In the genomic region with DNA sequence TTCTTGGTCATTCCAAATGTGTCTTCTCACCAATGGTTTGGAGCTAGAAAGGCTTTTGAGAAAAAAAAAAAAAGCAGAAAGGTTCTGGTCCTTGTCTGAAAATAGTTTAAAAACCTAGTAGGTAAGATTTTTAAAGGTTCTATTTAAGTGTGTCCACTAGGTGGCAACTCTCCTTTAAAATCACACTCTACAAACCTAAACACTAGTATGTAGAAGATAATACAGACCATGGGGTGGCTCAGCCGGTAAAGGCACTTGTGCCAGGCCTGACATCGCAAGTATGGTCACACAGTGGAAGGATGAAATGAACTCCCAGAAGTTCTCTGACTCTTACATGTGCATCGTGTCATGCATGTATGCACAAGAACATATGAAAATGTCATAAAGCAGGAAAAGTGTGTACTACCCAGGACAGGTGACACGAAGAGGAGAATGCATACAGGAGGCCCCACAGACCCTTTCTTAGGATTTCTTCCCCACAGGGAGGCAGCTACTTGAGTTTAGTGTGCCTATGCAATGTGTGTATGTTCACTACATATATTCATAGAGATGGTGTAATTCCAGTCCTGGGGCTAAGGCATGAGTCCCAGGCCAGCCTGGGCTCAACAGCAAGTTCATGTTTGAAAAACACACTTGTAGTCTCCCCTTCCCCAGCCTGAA, we compare ENCODE assay signal across 10 mouse cellular contexts. TPM values are rescaled to one million over a fixed set of nuclear protein-coding genes. Genes with fewer than 3 reads are reported as not detected.
DNase-seq lines count a peak whose midpoint lies in the region; ATAC-seq and TF ChIP-seq lines count a peak whose summit lies in the region.
"Had no signal": no experiment of that assay in that cellular context is flagged by ENCODE, and none has a peak within 500 bp of the region (broad histone marks: within the 10 kb centered on the region; RNA-seq: fewer than 3 reads in every experiment).

No protein-coding gene starts in this region.

- H3K4me1 ChIP-seq in forebrain, embryonic 14.5 days (ENCODE audit: control insufficient read depth, insufficient read depth, low read length) = no peaks in the 10 kb centered on the region
- no peaks in the 10 kb centered on the region for H3K4me1 ChIP-seq in forebrain, embryonic 16.5 days (replicated peaks; ENCODE audit: control insufficient read depth, insufficient read depth, low read length)
- no peaks in the 10 kb centered on the region for H3K4me1 ChIP-seq in liver, postnatal 0 days (ENCODE audit: insufficient read depth)
- H3K4me1 ChIP-seq in liver, embryonic 11.5 days (replicated peaks; ENCODE audit: control insufficient read depth, insufficient read depth, low read length) = no peaks in the 10 kb centered on the region

- H3K27ac ChIP-seq in forebrain, embryonic 14.5 days (ENCODE audit: low read depth, low read length) = no peak overlapping the region
- H3K27ac ChIP-seq in forebrain, embryonic 16.5 days (ENCODE audit: low read length) = no peak overlapping the region
- no peak overlapping the region for H3K27ac ChIP-seq in liver, postnatal 0 days (ENCODE audit: low read depth)
- no peak overlapping the region for H3K27ac ChIP-seq in liver, embryonic 11.5 days (ENCODE audit: low read depth, low read length)
- H3K27ac ChIP-seq: heart, embryonic 15.5 days had no signal

- 19% methylated on average over 4 of the region's 4 CpGs for WGBS in forebrain, embryonic 14.5 days
- WGBS in forebrain, embryonic 16.5 days = 17% methylated on average over 4 of the region's 4 CpGs
- 45% methylated on average over 4 of the region's 4 CpGs for WGBS in liver, postnatal 0 days (ENCODE audit: insufficient replicate concordance)
- WGBS in liver, embryonic 11.5 days = 36% methylated on average over 4 of the region's 4 CpGs

- no peak overlapping the region for H3K4me3 ChIP-seq in forebrain, embryonic 14.5 days (ENCODE audit: low read depth, low read length)
- H3K4me3 ChIP-seq in forebrain, embryonic 16.5 days (replicated peaks; ENCODE audit: low read length) = no peak overlapping the region
- H3K4me3 ChIP-seq in liver, postnatal 0 days (ENCODE audit: low read depth, low read length) = no peak overlapping the region
- H3K4me3 ChIP-seq in liver, embryonic 11.5 days (ENCODE audit: low read depth, low read length) = no peak overlapping the region
- H3K4me3 ChIP-seq: heart, embryonic 15.5 days; megakaryocyte, embryonic 14.5 days had no signal

- no peaks in the 10 kb centered on the region for H3K9me3 ChIP-seq in forebrain, embryonic 14.5 days (replicated peaks; ENCODE audit: control insufficient read depth, low read length)
- no peaks in the 10 kb centered on the region for H3K9me3 ChIP-seq in forebrain, embryonic 16.5 days (ENCODE audit: control insufficient read depth, low read length)
- no peaks in the 10 kb centered on the region for H3K9me3 ChIP-seq in liver, postnatal 0 days (ENCODE audit: low read length)
- no peaks in the 10 kb centered on the region for H3K9me3 ChIP-seq in liver, embryonic 11.5 days (ENCODE audit: control insufficient read depth, low read length)
- H3K9me3 ChIP-seq: heart, embryonic 15.5 days had no signal

- no peak for ATAC-seq in forebrain, embryonic 14.5 days
- ATAC-seq in forebrain, embryonic 16.5 days = no peak
- no peak; the same call in 1 of the 2 replicates for ATAC-seq in liver, postnatal 0 days
- no peak for ATAC-seq in liver, embryonic 11.5 days (replicated peaks; ENCODE audit: low FRiP score)

- no peak overlapping the region for H3K9ac ChIP-seq in forebrain, embryonic 14.5 days (ENCODE audit: low read length)
- H3K9ac ChIP-seq in forebrain, embryonic 16.5 days (replicated peaks; ENCODE audit: low read depth, low read length) = no peak overlapping the region
- no peak overlapping the region for H3K9ac ChIP-seq in liver, postnatal 0 days (replicated peaks)
- H3K9ac ChIP-seq in liver, embryonic 11.5 days (ENCODE audit: low read depth, low read length) = no peak overlapping the region
- H3K9ac ChIP-seq: heart, embryonic 15.5 days had no signal

- no peak overlapping the region for H3K4me2 ChIP-seq in forebrain, embryonic 14.5 days (ENCODE audit: low read length)
- no peak overlapping the region for H3K4me2 ChIP-seq in forebrain, embryonic 16.5 days (ENCODE audit: low read length)
- H3K4me2 ChIP-seq in liver, postnatal 0 days (ENCODE audit: low read depth, low read length) = no peak overlapping the region
- H3K4me2 ChIP-seq in liver, embryonic 11.5 days = no peak overlapping the region
- H3K4me2 ChIP-seq: heart, embryonic 15.5 days had no signal

- no peaks in the 10 kb centered on the region for H3K27me3 ChIP-seq in forebrain, embryonic 14.5 days (replicated peaks; ENCODE audit: control insufficient read depth, insufficient read depth, low read length)
- H3K27me3 ChIP-seq in forebrain, embryonic 16.5 days (replicated peaks; ENCODE audit: control insufficient read depth, insufficient read depth, low read length) = no peaks in the 10 kb centered on the region
- no peaks in the 10 kb centered on the region for H3K27me3 ChIP-seq in liver, postnatal 0 days (ENCODE audit: insufficient read depth, low read length)
- H3K27me3 ChIP-seq in liver, embryonic 11.5 days (replicated peaks; ENCODE audit: control insufficient read depth, insufficient read depth, low read length) = no peaks in the 10 kb centered on the region
- H3K27me3 ChIP-seq: heart, embryonic 15.5 days; megakaryocyte, embryonic 14.5 days had no signal

- no peak for TF ChIP-seq EP300 in liver, postnatal 0 days (IDR thresholded peaks at IDR 0.05; ENCODE audit: low read depth)

- peak; percentile 67 for DNase-seq in forebrain, embryonic 14.5 days (ENCODE audit: low spot score)
- no peak for DNase-seq in liver, postnatal 0 days
- DNase-seq in liver, embryonic 11.5 days (ENCODE audit: low spot score) = no peak
- DNase-seq in embryo, embryonic 11.5 days (ENCODE audit: low read depth, low spot score) = peak; percentile 9
- DNase-seq in naive thymus-derived CD4-positive, alpha-beta T cell, adult 2 months (ENCODE audit: low read depth) = peak; percentile 48
- no peak for DNase-seq in urinary bladder, postnatal 4 days (ENCODE audit: low spot score in 2 of 2)
- no peak for DNase-seq in frontal cortex, postnatal 14 days (ENCODE audit: low spot score in 2 of 2)

- H3K36me3 ChIP-seq in forebrain, embryonic 14.5 days (ENCODE audit: control insufficient read depth, insufficient read depth, low read length) = peaks cover 28% of the 10 kb centered on the region
- H3K36me3 ChIP-seq in forebrain, embryonic 16.5 days (ENCODE audit: control insufficient read depth, insufficient read depth) = peaks cover 6% of the 10 kb centered on the region; the same call in 1 of the 2 replicates
- peaks cover 12% of the 10 kb centered on the region for H3K36me3 ChIP-seq in liver, postnatal 0 days (replicated peaks; ENCODE audit: insufficient read depth, low read length)
- H3K36me3 ChIP-seq in liver, embryonic 11.5 days (ENCODE audit: control insufficient read depth, insufficient read depth, low read length) = peaks cover 9% of the 10 kb centered on the region

- peak; percentile 52 for TF ChIP-seq CTCF in liver, postnatal 0 days (IDR thresholded peaks at IDR 0.05; ENCODE audit: low read depth)

RNA-seq across cellular contexts. Expression of a gene that starts 17.3 kb away (rescaled TPM):
- not detected in 2 replicates for polyA plus RNA-seq in forebrain, embryonic 14.5 days (2014; fragmentation: Nextera tagmentation; extraction: Ambion mirVana)
- polyA plus RNA-seq in forebrain, embryonic 16.5 days (2015; fragmentation: Nextera tagmentation; extraction: Ambion mirVana) = not detected in 2 replicates
- not detected in 2 replicates for polyA plus RNA-seq in liver, postnatal 0 days (2015; fragmentation: Nextera tagmentation; extraction: Ambion mirVana)
- polyA plus RNA-seq in liver, embryonic 11.5 days (2014; fragmentation: Nextera tagmentation; extraction: Ambion mirVana) = not detected in 2 replicates
- polyA plus RNA-seq: heart, embryonic 15.5 days had no signal

RNA-seq across cellular contexts. Expression of a gene that starts 35.8 kb away (rescaled TPM):
- polyA plus RNA-seq in forebrain, embryonic 14.5 days (2014; fragmentation: Nextera tagmentation; extraction: Ambion mirVana) = 10.3 and 12.1 TPM in 2 replicates
- 18.9 and 21.4 TPM in 2 replicates for polyA plus RNA-seq in forebrain, embryonic 16.5 days (2015; fragmentation: Nextera tagmentation; extraction: Ambion mirVana)
- polyA plus RNA-seq in liver, postnatal 0 days (2015; fragmentation: Nextera tagmentation; extraction: Ambion mirVana) = 23.5 and 24.4 TPM in 2 replicates
- polyA plus RNA-seq in liver, embryonic 11.5 days (2014; fragmentation: Nextera tagmentation; extraction: Ambion mirVana) = 62.9 and 65.3 TPM in 2 replicates

RNA-seq across cellular contexts. Expression of a gene that starts 40.6 kb away (rescaled TPM):
- polyA plus RNA-seq in forebrain, embryonic 14.5 days (2014; fragmentation: Nextera tagmentation; extraction: Ambion mirVana) = 3.8 and 5.4 TPM in 2 replicates
- polyA plus RNA-seq in forebrain, embryonic 16.5 days (2015; fragmentation: Nextera tagmentation; extraction: Ambion mirVana) = 3.1 and 3.8 TPM in 2 replicates
- 9.7 and 12.4 TPM in 2 replicates for polyA plus RNA-seq in liver, postnatal 0 days (2015; fragmentation: Nextera tagmentation; extraction: Ambion mirVana)
- polyA plus RNA-seq in liver, embryonic 11.5 days (2014; fragmentation: Nextera tagmentation; extraction: Ambion mirVana) = 4.4 and 5.7 TPM in 2 replicates

Comparison
In these comparisons a context has a peak if more than half of its experiments do, and no peak if none do; other contexts are left out.
1. DNase-seq: peak in forebrain, embryonic 14.5 days (single experiment), embryo, embryonic 11.5 days (single experiment) and naive thymus-derived CD4-positive, alpha-beta T cell, adult 2 months (single experiment); none in liver, postnatal 0 days (single experiment), liver, embryonic 11.5 days (single experiment), urinary bladder, postnatal 4 days (0 of 2) and frontal cortex, postnatal 14 days (0 of 2).